Mouse (Mus musculus) midbrain, embryonic 15.5 days (tissue): Measurements from ENCODE around the gene Frmd4b. TPM values are rescaled to one million over a fixed set of nuclear protein-coding genes. Genes with fewer than 3 reads are reported as not detected.
"Not testable (repeated sequence)": the region's sequence is repeated elsewhere in the genome, so short reads cannot be mapped to it uniquely, and the experiment has no call there.

Experiments used
- ATAC-seq: fragments of 200-750 bp; cut with Nextera tagmentation; replicated peaks from 2 replicates; pipeline ENCODE4 v1.8.0; 2017; ENCODE audit warnings: moderate TSS enrichment
- H3K27ac ChIP-seq: fragments of 300-500 bp; sonication (generic); 2 replicates; pipeline ENCODE4 v1.5.1; 2015; ENCODE audit warnings: mild to moderate bottlenecking, inconsistent platforms
- H3K27me3 ChIP-seq: fragments of 300-500 bp; sonication (generic); replicated peaks from 2 replicates; pipeline ENCODE4 v1.6.1; 2015; ENCODE audit warnings: inconsistent platforms
- H3K36me3 ChIP-seq: fragments of 300-500 bp; sonication (generic); replicated peaks from 2 replicates; pipeline ENCODE4 v1.6.1; 2015; ENCODE audit warnings: inconsistent platforms
- H3K4me1 ChIP-seq: fragments of 300-500 bp; sonication (generic); 2 replicates; pipeline ENCODE4 v1.6.1; 2015; ENCODE audit warnings: inconsistent platforms
- H3K4me2 ChIP-seq: fragments of 300-500 bp; sonication (generic); 2 replicates; pipeline ENCODE4 v1.6.1; 2015; ENCODE audit warnings: inconsistent platforms, mild to moderate bottlenecking, moderate library complexity
- H3K4me3 ChIP-seq: fragments of 300-500 bp; sonication (generic); 2 replicates; pipeline ENCODE4 v1.5.1; 2015; ENCODE audit warnings: mild to moderate bottlenecking, inconsistent platforms
- H3K9ac ChIP-seq: fragments of 300-500 bp; sonication (generic); 2 replicates; pipeline ENCODE4 v1.6.1; 2015; ENCODE audit warnings: mild to moderate bottlenecking, inconsistent platforms
- H3K9me3 ChIP-seq: fragments of 300-500 bp; sonication (generic); 2 replicates; pipeline ENCODE4 v1.6.1; 2016; ENCODE audit warnings: inconsistent platforms
- WGBS: fragments of 180-500 bp; shearing (Covaris S2); methylation state at CpG from one replicate; pipeline ENCODE4 v1.1.7; 2015; ENCODE audit warnings: mixed read lengths; 5-methylcytosine and 5-hydroxymethylcytosine counted together
- polyA plus RNA-seq: library from polyadenylated mRNA; unstranded; fragments of >200 nt; fragmentation: Nextera tagmentation; extraction: Ambion mirVana; gene quantifications from 2 replicates; pipeline ENCODE4 v1.2.1, GENCODE M21; 2015

Frmd4b gene
- polyA plus RNA-seq, 1 experiment from 2014 or later, result 19.9 TPM

DNA sequence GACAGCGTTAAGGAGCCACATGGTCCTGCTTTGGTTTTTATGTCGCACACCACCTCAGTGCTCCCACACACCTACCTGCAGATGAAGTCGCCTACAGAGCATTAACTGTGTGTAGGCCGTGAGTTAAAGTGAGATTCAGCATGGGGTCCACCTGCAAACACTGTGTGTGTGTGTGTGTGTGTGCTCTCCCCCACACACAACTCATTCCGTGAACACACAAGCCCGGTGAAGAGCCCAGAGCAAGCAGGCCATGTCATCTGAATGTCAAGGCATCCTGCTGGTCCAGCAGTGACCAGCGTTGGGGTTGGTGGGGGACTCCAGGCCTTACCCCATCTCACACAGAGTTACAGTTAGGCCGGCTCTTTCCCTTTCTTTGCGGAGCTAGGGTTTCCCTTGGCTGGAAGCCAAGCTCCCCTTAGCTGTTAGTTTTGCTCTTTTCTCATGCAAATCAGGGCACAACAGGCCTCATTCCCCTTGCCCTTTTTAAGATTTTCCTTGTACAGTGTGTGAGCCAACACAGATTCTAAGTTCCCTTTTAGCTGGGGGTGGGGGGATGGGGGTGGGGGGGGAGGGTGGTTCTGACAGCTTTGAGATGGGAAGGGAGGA is 220.9 kb downstream of the Frmd4b start:
- no peaks in the 10 kb centered on the region for H3K36me3 ChIP-seq
- H3K4me1 ChIP-seq, result peaks cover 29% of the 10 kb centered on the region
- no peak overlapping the region for H3K4me3 ChIP-seq
- no peaks in the 10 kb centered on the region for H3K27me3 ChIP-seq
- H3K9me3 ChIP-seq, result no peaks in the 10 kb centered on the region
- ATAC-seq, result peak; percentile 74
- H3K27ac ChIP-seq, result peak overlapping the region; percentile 1; the same call in 1 of the 2 replicates
- no peak overlapping the region for H3K9ac ChIP-seq
- WGBS, result 11% methylated on average over 9 of the region's 9 CpGs
- no peak overlapping the region for H3K4me2 ChIP-seq

DNA sequence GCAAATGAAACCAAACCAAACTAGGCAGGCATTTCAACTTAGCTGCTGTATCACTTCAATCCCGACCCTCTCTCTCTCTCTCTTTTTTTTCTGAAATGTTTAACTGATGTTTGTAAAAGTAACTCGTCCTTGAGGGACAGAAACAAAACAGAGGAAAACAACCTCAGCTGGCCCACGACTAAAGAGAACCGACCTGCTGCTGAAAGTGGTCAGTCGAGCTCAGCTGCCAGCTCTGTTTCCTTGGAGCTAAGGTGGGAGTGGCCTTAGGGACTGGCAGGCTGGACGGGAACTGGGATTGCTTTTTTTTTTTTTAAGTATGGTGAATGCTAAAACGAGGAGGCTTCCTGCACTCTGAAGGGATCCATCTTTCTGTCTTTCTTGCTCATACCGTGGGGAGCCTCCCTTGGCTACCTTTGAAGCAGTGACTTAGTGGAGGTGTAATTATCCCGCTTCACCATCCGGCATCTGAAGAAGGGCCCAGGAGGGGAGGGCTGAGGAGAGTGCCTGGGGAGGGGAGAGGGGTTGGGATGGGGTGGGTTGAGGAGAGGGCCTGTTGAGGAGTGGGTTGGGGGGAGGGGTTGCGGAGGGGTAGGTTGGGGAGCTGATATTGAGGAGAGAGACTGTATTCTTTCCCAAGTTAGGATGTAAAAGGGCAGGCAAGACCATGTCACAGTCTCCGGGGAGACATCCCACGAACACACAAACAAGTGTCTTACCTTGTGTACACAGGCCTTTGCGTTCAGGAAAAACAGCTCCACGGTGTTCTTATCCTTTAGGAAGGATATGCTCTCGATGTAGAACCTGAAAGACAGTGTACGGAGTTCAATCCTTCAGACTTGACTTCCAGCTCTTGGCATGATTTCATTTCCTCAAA is 221.6 kb downstream of the Frmd4b start:
- H3K27me3 ChIP-seq, result no peaks in the 10 kb centered on the region
- H3K4me3 ChIP-seq, result no peak overlapping the region
- H3K9me3 ChIP-seq, result no peaks in the 10 kb centered on the region
- H3K36me3 ChIP-seq, result no peaks in the 10 kb centered on the region
- no peak overlapping the region for H3K9ac ChIP-seq
- peak overlapping the region; percentile 1; the same call in 1 of the 2 replicates for H3K27ac ChIP-seq
- no peak overlapping the region for H3K4me2 ChIP-seq
- 11% methylated on average over 17 of the region's 17 CpGs for WGBS
- ATAC-seq, result 0 out of 2 replicates have a peak, but pooled peaks have one; percentile 38
- peaks cover 29% of the 10 kb centered on the region for H3K4me1 ChIP-seq

DNA sequence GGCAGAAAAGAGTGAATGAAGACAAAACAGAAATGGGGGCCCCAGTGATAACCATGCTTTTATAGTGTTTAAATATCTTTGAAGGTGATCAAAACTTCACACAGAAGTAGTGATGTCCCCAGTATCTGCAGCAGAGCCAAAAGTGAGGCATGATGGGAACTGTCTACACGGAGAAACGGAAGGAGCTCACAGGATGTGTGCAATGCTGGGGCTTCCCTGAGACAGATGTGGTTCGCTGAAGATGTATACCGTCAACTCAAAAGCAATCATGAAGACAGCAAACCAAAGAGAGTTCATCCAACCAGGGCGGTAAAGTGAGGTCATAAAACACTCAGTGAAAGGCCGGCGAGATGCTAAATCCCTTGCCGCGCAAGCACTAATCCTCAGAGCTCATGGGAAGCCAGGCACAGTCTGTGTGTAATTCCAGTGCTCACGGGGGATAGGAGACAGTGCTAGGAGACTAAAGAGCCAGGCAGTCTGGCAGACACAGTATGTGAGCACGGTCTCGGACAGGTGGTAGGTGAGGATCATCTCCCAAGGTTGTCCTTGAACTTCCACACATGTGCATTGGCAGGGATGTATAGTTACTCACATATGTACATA is 222.8 kb downstream of the Frmd4b start:
- Histone ChIP-seq H3K9ac (no peak overlapping the region), H3K4me3 (no peak overlapping the region), H3K27me3 (no peaks in the 10 kb centered on the region), H3K27ac (no peak overlapping the region), H3K9me3 (no peaks in the 10 kb centered on the region), H3K4me2 (no peak overlapping the region; the same call in 1 of the 2 replicates), H3K36me3 (no peaks in the 10 kb centered on the region), H3K4me1 (peaks cover 29% of the 10 kb centered on the region)
- ATAC-seq, result peak; percentile 53; the same call in 1 of the 2 replicates
- WGBS, result 20% methylated on average over 12 of the region's 12 CpGs

DNA sequence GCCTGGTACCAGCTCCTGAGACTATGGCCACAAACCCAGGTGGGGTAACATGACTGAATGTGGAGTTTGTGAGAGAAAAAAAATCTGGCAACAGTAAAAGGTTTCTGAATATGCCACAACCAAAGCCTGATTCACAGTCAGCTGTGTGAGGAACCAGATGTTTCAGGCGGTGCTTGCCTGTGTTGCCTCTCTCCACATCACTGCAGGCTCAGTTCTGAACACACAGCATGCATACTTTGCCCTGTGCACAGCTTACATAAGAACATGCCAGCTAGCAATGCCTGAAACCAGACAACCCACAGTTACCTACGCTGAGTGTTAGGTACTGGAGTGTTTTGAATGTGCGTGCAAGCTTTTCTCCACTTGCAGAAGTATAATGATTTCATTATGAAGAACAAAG is 224.4 kb downstream of the Frmd4b start:
- Histone ChIP-seq H3K9ac (no peak overlapping the region), H3K36me3 (no peaks in the 10 kb centered on the region), H3K27ac (no peak overlapping the region), H3K27me3 (no peaks in the 10 kb centered on the region), H3K4me2 (no peak overlapping the region), H3K4me3 (no peak overlapping the region), H3K9me3 (no peaks in the 10 kb centered on the region), H3K4me1 (peaks cover 28% of the 10 kb centered on the region)
- ATAC-seq, result no peak
- WGBS, result 82% methylated on average over 3 of the region's 3 CpGs

DNA sequence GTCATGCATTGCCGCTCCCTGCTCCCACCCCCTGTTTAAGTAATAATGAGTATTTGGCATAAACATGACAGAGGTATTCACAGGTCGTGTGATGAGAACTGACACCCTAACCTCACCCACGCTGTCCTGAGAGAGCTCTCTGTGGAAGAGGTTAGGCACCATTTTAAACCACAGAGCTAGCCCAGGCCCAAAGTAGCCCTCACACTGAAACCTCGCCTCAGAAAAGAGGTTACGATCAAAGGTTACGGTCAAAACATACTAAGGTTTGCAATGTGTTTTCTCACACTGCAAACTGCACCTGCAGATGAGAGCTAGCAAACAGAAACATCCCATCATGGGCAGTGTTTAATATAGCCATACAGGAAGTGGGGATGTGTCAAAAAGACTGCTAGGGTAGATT is 230.0 kb downstream of the Frmd4b start:
- H3K4me3 ChIP-seq, result no peak overlapping the region
- no peak overlapping the region for H3K27ac ChIP-seq
- no peaks in the 10 kb centered on the region for H3K27me3 ChIP-seq
- H3K36me3 ChIP-seq, result no peaks in the 10 kb centered on the region
- no peaks in the 10 kb centered on the region for H3K9me3 ChIP-seq
- no peak overlapping the region for H3K9ac ChIP-seq
- H3K4me2 ChIP-seq, result no peak overlapping the region
- 89% methylated on average over 6 of the region's 6 CpGs for WGBS
- no peak for ATAC-seq
- H3K4me1 ChIP-seq, result no peaks in the 10 kb centered on the region

DNA sequence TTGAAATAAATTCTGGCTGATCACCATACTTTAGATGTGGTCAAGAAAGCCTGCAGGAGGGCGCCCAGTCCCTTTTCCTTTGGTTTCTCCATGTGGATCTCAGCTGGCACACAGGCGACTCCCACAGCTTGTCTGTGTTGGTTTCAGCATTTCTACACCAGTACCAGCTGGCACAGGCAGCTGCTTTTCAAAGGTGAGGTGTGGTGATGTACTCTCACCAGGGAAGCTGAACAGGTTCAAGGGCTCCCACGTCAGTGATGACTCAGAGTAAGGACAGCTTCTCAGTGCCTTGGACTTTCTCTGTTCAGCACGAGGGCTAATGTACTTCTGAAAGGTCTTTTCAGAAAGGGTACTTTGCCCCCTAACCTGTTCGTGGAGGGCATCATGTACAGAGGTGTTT is 232.4 kb downstream of the Frmd4b start:
- H3K27me3 ChIP-seq, result no peaks in the 10 kb centered on the region
- no peak overlapping the region for H3K9ac ChIP-seq
- no peak overlapping the region for H3K27ac ChIP-seq
- no peaks in the 10 kb centered on the region for H3K36me3 ChIP-seq
- H3K4me3 ChIP-seq, result no peak overlapping the region
- ATAC-seq, result no peak
- H3K4me2 ChIP-seq, result no peak overlapping the region
- WGBS, result 90% methylated on average over 5 of the region's 5 CpGs
- peaks cover 4% of the 10 kb centered on the region; the same call in 1 of the 2 replicates for H3K4me1 ChIP-seq
- H3K9me3 ChIP-seq, result no peaks in the 10 kb centered on the region

DNA sequence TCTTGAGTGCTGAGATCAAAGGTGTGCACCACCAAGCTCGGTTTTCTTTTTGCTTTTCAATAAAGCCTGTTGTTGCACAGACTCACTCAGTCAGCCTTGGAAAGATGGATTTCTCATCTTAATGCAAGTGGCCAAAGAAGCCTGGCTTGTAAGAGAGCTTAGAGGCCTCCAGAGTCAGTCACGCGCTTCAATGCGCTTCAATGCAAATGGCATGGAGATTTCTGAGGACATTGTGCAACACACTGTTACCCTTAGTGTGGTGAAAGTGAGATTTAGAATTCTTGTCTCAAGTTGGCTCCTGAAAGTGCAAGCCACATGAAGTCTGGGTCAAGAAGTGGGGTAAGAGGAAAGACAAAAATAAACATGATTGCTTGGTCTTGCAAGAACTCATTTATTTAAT is 236.1 kb downstream of the Frmd4b start:
- H3K4me2 ChIP-seq, result no peak overlapping the region
- H3K36me3 ChIP-seq, result no peaks in the 10 kb centered on the region
- no peak for ATAC-seq
- H3K9ac ChIP-seq, result no peak overlapping the region
- H3K9me3 ChIP-seq, result no peaks in the 10 kb centered on the region
- no peak overlapping the region for H3K4me3 ChIP-seq
- H3K4me1 ChIP-seq, result peaks cover 4% of the 10 kb centered on the region; the same call in 1 of the 2 replicates
- H3K27ac ChIP-seq, result no peak overlapping the region
- WGBS, result 59% methylated on average over 4 of the region's 4 CpGs
- H3K27me3 ChIP-seq, result no peaks in the 10 kb centered on the region

DNA sequence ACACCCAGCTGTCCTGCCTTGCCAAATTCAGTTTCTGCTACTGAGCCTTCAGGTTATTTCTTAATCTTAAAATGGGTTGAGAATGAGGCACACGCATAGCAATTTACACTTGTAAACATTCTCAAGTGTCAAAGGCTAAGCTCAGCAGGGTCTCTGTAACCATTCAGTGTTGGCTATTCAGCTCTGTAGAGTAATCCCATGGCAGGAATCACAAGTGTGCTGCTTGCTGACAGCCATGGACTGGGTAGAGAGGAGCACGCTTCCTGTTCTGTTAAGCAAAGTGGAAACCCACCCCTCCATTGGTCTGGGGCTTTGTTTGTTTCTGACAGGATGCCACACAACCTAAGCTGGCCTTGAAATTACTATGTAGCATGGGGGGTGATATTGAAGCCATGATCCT is 246.4 kb downstream of the Frmd4b start:
- no peaks in the 10 kb centered on the region for H3K9me3 ChIP-seq
- no peak overlapping the region for H3K9ac ChIP-seq
- no peak overlapping the region for H3K4me3 ChIP-seq
- H3K4me2 ChIP-seq, result no peak overlapping the region
- no peaks in the 10 kb centered on the region for H3K36me3 ChIP-seq
- H3K27me3 ChIP-seq, result no peaks in the 10 kb centered on the region
- WGBS, result 27% methylated on average over 2 of the region's 2 CpGs
- no peaks in the 10 kb centered on the region for H3K4me1 ChIP-seq
- no peak overlapping the region for H3K27ac ChIP-seq
- ATAC-seq, result no peak

DNA sequence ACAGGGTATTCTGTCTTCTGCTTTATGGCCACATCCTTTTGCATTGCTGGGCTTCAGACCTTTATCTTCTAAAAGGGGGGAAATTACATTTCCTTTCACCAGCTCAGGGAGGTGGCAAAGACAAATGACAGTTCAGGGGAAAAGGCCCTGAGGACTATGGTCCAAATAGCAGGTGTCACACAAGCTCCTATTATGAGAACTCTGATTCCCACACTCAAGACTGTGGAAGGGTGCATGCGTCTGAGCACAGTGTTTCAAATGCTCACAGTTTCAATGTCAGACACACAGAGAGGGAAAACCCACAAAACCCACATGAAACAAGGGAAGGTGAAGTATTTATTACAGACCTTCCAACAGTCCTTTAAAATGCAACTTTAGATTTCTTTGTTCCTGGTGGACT is 246.9 kb downstream of the Frmd4b start:
- Histone ChIP-seq H3K4me2 (no peak overlapping the region), H3K36me3 (no peaks in the 10 kb centered on the region), H3K27ac (no peak overlapping the region), H3K9ac (no peak overlapping the region), H3K4me3 (no peak overlapping the region), H3K27me3 (no peaks in the 10 kb centered on the region), H3K9me3 (no peaks in the 10 kb centered on the region), H3K4me1 (no peaks in the 10 kb centered on the region)
- no peak for ATAC-seq
- 63% methylated on average over 1 of the region's 1 CpGs for WGBS

DNA sequence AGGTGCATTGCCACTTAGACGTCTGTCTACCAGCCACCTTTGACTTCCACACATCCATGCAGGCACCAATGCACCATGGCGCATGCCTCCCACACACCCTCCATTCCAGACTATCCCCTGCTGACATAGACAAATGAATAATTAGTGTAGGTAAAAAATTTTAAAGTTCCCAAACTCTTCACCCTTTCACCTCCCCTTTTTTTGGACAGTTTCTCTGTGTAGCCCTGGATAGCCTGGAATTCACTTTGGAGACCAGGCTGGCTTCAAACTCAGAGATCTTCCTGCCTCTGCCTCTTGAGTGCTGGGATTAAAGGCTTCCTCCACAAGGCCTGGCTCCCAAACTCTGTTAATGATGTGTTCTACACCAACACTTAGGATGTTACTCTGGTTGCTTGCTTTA is 253.5 kb downstream of the Frmd4b start:
- Histone ChIP-seq H3K4me1 (no peaks in the 10 kb centered on the region), H3K36me3 (no peaks in the 10 kb centered on the region), H3K4me2 (no peak overlapping the region), H3K4me3 (no peak overlapping the region), H3K27ac (no peak overlapping the region), H3K9me3 (no peaks in the 10 kb centered on the region), H3K27me3 (no peaks in the 10 kb centered on the region), H3K9ac (no peak overlapping the region)
- 95% methylated on average over 2 of the region's 2 CpGs for WGBS
- no peak for ATAC-seq

DNA sequence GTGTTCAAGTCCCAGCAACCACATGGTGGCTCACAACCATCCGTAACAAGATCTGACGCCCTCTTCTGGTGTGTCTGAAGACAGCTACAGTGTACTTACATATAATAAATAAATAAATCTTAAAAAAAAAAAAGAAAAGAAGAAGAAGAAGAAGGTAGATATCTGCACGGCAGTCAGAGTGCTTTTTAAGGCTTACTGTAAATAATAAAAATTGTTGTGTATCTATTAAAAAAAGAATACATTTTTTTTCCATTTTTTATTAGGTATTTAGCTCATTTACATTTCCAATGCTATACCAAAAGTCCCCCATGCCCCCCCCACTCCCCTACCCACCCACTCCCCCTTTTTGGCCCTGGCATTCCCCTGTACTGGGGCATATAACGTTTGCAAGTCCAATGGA is 259.7 kb downstream of the Frmd4b start:
- peaks cover 24% of the 10 kb centered on the region for H3K4me1 ChIP-seq
- not testable (repeated sequence) for H3K4me3 ChIP-seq, ATAC-seq, H3K27me3 ChIP-seq, H3K9me3 ChIP-seq, H3K4me2 ChIP-seq, H3K9ac ChIP-seq, H3K27ac ChIP-seq, H3K36me3 ChIP-seq
- 90% methylated on average over 4 of the region's 4 CpGs for WGBS

DNA sequence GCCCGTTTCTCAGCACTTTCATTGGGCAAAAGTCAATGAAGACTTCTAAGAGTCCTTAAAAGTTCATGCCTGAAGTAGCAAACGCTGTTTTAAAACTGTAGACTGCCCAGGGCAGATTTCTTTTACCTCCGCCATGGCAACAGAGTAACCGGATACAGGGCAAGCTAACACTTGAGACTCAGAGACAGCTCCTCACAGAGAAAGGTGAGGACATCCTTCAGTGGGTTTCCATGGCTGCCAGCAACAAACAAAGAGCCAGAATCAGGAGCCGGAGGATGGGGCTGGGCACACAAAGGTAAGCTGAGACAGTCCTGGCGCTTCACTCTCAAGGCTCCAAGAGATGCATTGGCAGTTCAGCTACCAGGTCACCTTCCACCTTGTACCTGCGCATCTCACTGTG is 260.7 kb downstream of the Frmd4b start:
- 60% methylated on average over 7 of the region's 7 CpGs for WGBS

More for the DNA sequence above, 260.7 kb downstream of the Frmd4b start:
- H3K9me3 ChIP-seq, result no peaks in the 10 kb centered on the region
- no peak overlapping the region for H3K9ac ChIP-seq
- H3K4me1 ChIP-seq, result peaks cover 29% of the 10 kb centered on the region
- no peak for ATAC-seq
- H3K27ac ChIP-seq, result no peak overlapping the region
- H3K36me3 ChIP-seq, result no peaks in the 10 kb centered on the region
- H3K4me3 ChIP-seq, result no peak overlapping the region
- no peaks in the 10 kb centered on the region for H3K27me3 ChIP-seq
- no peak overlapping the region for H3K4me2 ChIP-seq
